Mouse (Mus musculus) stomach, postnatal 0 days (tissue): ENCODE data around the gene Cryz. TPM values are rescaled to one million over a fixed set of nuclear protein-coding genes. Genes with fewer than 3 reads are reported as not detected.
A peak's percentile ranks its signal among the peaks of the same experiment; 100 is the strongest.
"Not testable (repeated sequence)": the region's sequence is repeated elsewhere in the genome, so short reads cannot be mapped to it uniquely, and the experiment has no call there.

ENCODE experiments used
- ATAC-seq: fragments of 200-750 bp; cut with Nextera tagmentation; 2 replicates; pipeline ENCODE4 v1.8.0; 2017; ENCODE audit not compliant: low FRiP score, low TSS enrichment
- DNase-seq: peaks from one replicate; pipeline ENCODE4 v3.0.0-alpha.2; 2016; ENCODE audit warnings: low spot score
- H3K27ac ChIP-seq: fragments of 300-500 bp; sonication (generic); replicated peaks from 2 replicates; pipeline ENCODE4 v1.5.1; 2014; ENCODE audit warnings: mild to moderate bottlenecking, control low read depth
- H3K27me3 ChIP-seq: fragments of 300-500 bp; sonication (generic); 2 replicates; pipeline ENCODE4 v1.6.1; 2014; ENCODE audit warnings: low read length; ENCODE audit not compliant: control insufficient read depth, insufficient read depth
- H3K36me3 ChIP-seq: fragments of 300-500 bp; sonication (generic); 2 replicates; pipeline ENCODE4 v1.6.1; 2014; ENCODE audit warnings: low read length, mixed read lengths; ENCODE audit not compliant: control insufficient read depth, insufficient read depth
- H3K4me1 ChIP-seq: fragments of 300-500 bp; sonication (generic); replicated peaks from 2 replicates; pipeline ENCODE4 v1.6.1; 2014; ENCODE audit warnings: antibody characterized with exemption; ENCODE audit not compliant: control insufficient read depth, insufficient read depth
- H3K4me2 ChIP-seq: fragments of 300-500 bp; sonication (generic); replicated peaks from 2 replicates; pipeline ENCODE4 v1.6.1; 2014; ENCODE audit warnings: low read depth, mild to moderate bottlenecking, control low read depth, moderate library complexity
- H3K4me3 ChIP-seq: fragments of 300-500 bp; sonication (generic); 2 replicates; pipeline ENCODE4 v1.5.1; 2014; ENCODE audit warnings: low read depth, low read length, control low read depth
- H3K9ac ChIP-seq: fragments of 300-500 bp; sonication (generic); 2 replicates; pipeline ENCODE4 v1.6.1; 2014; ENCODE audit warnings: mild to moderate bottlenecking, low read length, control low read depth, mixed read lengths
- H3K9me3 ChIP-seq: fragments of 300-500 bp; sonication (generic); 2 replicates; pipeline ENCODE4 v1.6.1; 2016; ENCODE audit warnings: low read length; ENCODE audit not compliant: control insufficient read depth
- CTCF ChIP-seq: IDR thresholded peaks from 2 replicates; pipeline ENCODE4 v1.5.1; 2016; ENCODE audit warnings: antibody characterized with exemption, low read depth, mild to moderate bottlenecking, moderate library complexity
- EP300 ChIP-seq: optimal IDR thresholded peaks from 2 replicates; pipeline ENCODE3; 2016; ENCODE audit warnings: antibody characterized with exemption
- WGBS: fragments of 180-500 bp; shearing (Covaris S2); extraction: QIAGEN DNeasy Blood & Tissue Kit; methylation state at CpG from one replicate; pipeline ENCODE4 v1.1.7; 2014; 5-methylcytosine and 5-hydroxymethylcytosine counted together
- polyA plus RNA-seq: library from polyadenylated mRNA; unstranded; fragments of >200 nt; fragmentation: Nextera tagmentation; extraction: Ambion mirVana; gene quantifications from 2 replicates; pipeline ENCODE4 v1.2.1, GENCODE M21; 2015

Gene Cryz
- polyA plus RNA-seq, 1 experiment from 2014 or later = 7.9 TPM

- H3K4me2 ChIP-seq = no peak overlapping the region
- H3K36me3 ChIP-seq = peaks cover 2% of the 10 kb centered on the region; the same call in 1 of the 2 replicates
- H3K9me3 ChIP-seq = no peaks in the 10 kb centered on the region
- H3K9ac ChIP-seq = no peak overlapping the region
- TF ChIP-seq EP300 = no peak
- TF ChIP-seq CTCF = no peak
- no peak for ATAC-seq
- no peak overlapping the region for H3K27ac ChIP-seq
- no peaks in the 10 kb centered on the region for H3K27me3 ChIP-seq
- H3K4me1 ChIP-seq = no peaks in the 10 kb centered on the region
- 92% methylated on average over 8 of the region's 8 CpGs for WGBS
- no peak overlapping the region for H3K4me3 ChIP-seq
- no peak for DNase-seq
These were observed 18.3 kb downstream of the Cryz start for GRCm38 (mm10) chr3:154614771-154615170.

- no peak overlapping the region for H3K4me2 ChIP-seq
- H3K4me3 ChIP-seq = no peak overlapping the region
- H3K27me3 ChIP-seq = no peaks in the 10 kb centered on the region
- H3K27ac ChIP-seq = no peak overlapping the region
- H3K9me3 ChIP-seq = no peaks in the 10 kb centered on the region
- 76% methylated on average over 7 of the region's 7 CpGs for WGBS
- H3K4me1 ChIP-seq = no peaks in the 10 kb centered on the region
- no peak overlapping the region for H3K9ac ChIP-seq
- H3K36me3 ChIP-seq = peaks cover 2% of the 10 kb centered on the region; the same call in 1 of the 2 replicates
- no peak for ATAC-seq
- TF ChIP-seq EP300 (no peak), CTCF (no peak)
- no peak for DNase-seq
These were observed 18.8 kb downstream of the Cryz start for GRCm38 (mm10) chr3:154615304-154615703.

- no peak overlapping the region for H3K4me3 ChIP-seq
- no peaks in the 10 kb centered on the region for H3K4me1 ChIP-seq
- no peaks in the 10 kb centered on the region for H3K27me3 ChIP-seq
- TF ChIP-seq EP300 (no peak), CTCF (no peak)
- no peaks in the 10 kb centered on the region for H3K9me3 ChIP-seq
- no peak overlapping the region for H3K9ac ChIP-seq
- no peak for ATAC-seq
- peaks cover 2% of the 10 kb centered on the region; the same call in 1 of the 2 replicates for H3K36me3 ChIP-seq
- no peak overlapping the region for H3K4me2 ChIP-seq
- WGBS = 82% methylated on average over 4 of the region's 4 CpGs
- no peak for DNase-seq
- no peak overlapping the region for H3K27ac ChIP-seq
These were observed 19.6 kb downstream of the Cryz start for GRCm38 (mm10) chr3:154616106-154616505.

- TF ChIP-seq CTCF (no peak), EP300 (no peak)
- peak; percentile 57; the same call in 1 of the 2 replicates for ATAC-seq
- no peak for DNase-seq
These were observed 31.8 kb downstream of the Cryz start for GRCm38 (mm10) chr3:154628284-154628683.

GRCm38 (mm10) chr3:154631281-154631680 lies 34.8 kb downstream of the Cryz start:
- WGBS = 63% methylated on average over 2 of the region's 2 CpGs
- H3K27me3 ChIP-seq, H3K9me3 ChIP-seq, H3K4me2 ChIP-seq, H3K27ac ChIP-seq, H3K4me1 ChIP-seq, H3K36me3 ChIP-seq, H3K9ac ChIP-seq, DNase-seq, ATAC-seq, H3K4me3 ChIP-seq: not testable (repeated sequence)

More at GRCm38 (mm10) chr3:154628284-154628683, 31.8 kb downstream of the Cryz start:
- Histone ChIP-seq H3K4me2 (no peak overlapping the region), H3K4me3 (no peak overlapping the region), H3K36me3 (no peaks in the 10 kb centered on the region), H3K9ac (no peak overlapping the region), H3K27ac (no peak overlapping the region), H3K4me1 (no peaks in the 10 kb centered on the region), H3K9me3 (no peaks in the 10 kb centered on the region), H3K27me3 (no peaks in the 10 kb centered on the region)

GRCm38 (mm10) chr3:154633091-154633490 lies 36.6 kb downstream of the Cryz start:
- H3K9ac ChIP-seq = no peak overlapping the region
- WGBS = 86% methylated on average over 5 of the region's 5 CpGs
- ATAC-seq (no peak), DNase-seq (no peak)
- no peak overlapping the region for H3K27ac ChIP-seq
- H3K9me3 ChIP-seq = no peaks in the 10 kb centered on the region
- H3K27me3 ChIP-seq = no peaks in the 10 kb centered on the region
- H3K36me3 ChIP-seq = no peaks in the 10 kb centered on the region
- H3K4me1 ChIP-seq = no peaks in the 10 kb centered on the region
- TF ChIP-seq EP300 = no peak
- no peak for TF ChIP-seq CTCF
- H3K4me3 ChIP-seq = no peak overlapping the region
- H3K4me2 ChIP-seq = no peak overlapping the region
